ENCODE assay signal across 25 mouse cellular contexts in genomic region chr3:53310615-53311014, GRCm38 (mm10).
"Had no signal": no experiment of that assay in that cellular context is flagged by ENCODE, and none has a peak within 500 bp of the region (broad histone marks: within the 10 kb centered on the region; RNA-seq: fewer than 3 reads in every experiment).

No protein-coding gene starts in this region.

- H3K4me1 ChIP-seq: limb, embryonic 10.5 days; limb, embryonic 13.5 days; liver, embryonic 12.5 days; liver, embryonic 15.5 days; lung, embryonic 15.5 days; megakaryocyte, embryonic 14.5 days; neural tube, embryonic 12.5 days; neural tube, embryonic 15.5 days had no signal

- ATAC-seq: liver, embryonic 12.5 days had no signal

- H3K27me3 ChIP-seq: limb, embryonic 13.5 days; liver, embryonic 12.5 days; liver, embryonic 15.5 days; lung, embryonic 15.5 days; megakaryocyte, embryonic 14.5 days; neural tube, embryonic 12.5 days; neural tube, embryonic 15.5 days had no signal

- H3K4me2 ChIP-seq: limb, embryonic 13.5 days; liver, embryonic 12.5 days; liver, embryonic 15.5 days; lung, embryonic 15.5 days; midbrain, embryonic 11.5 days; neural tube, embryonic 12.5 days; neural tube, embryonic 15.5 days had no signal

- H3K9me3 ChIP-seq: limb, embryonic 10.5 days; liver, embryonic 15.5 days; lung, embryonic 15.5 days; neural tube, embryonic 15.5 days had no signal

- H3K9ac ChIP-seq: limb, embryonic 13.5 days; liver, embryonic 12.5 days; liver, embryonic 15.5 days; lung, embryonic 15.5 days; neural tube, embryonic 12.5 days; neural tube, embryonic 15.5 days had no signal

- H3K4me3 ChIP-seq: limb, embryonic 10.5 days; limb, embryonic 13.5 days; liver, embryonic 12.5 days; liver, embryonic 15.5 days; lung, embryonic 15.5 days; megakaryocyte, embryonic 14.5 days; neural tube, embryonic 12.5 days; neural tube, embryonic 15.5 days had no signal

- H3K36me3 ChIP-seq: limb, embryonic 13.5 days; liver, embryonic 12.5 days; liver, embryonic 15.5 days; lung, embryonic 15.5 days; neural tube, embryonic 12.5 days; neural tube, embryonic 15.5 days had no signal

- H3K27ac ChIP-seq: limb, embryonic 10.5 days; limb, embryonic 13.5 days; liver, embryonic 12.5 days; liver, embryonic 15.5 days; lung, embryonic 15.5 days; neural tube, embryonic 12.5 days; neural tube, embryonic 15.5 days; stomach, postnatal 0 days had no signal

- DNase-seq: kidney, adult 9 months; kidney, postnatal 14 days; kidney, postnatal 4 days; layer of hippocampus, postnatal 36 days; liver; lung, adult 18-20 months; lung, postnatal 10 days; lung, postnatal 36 days; midbrain, embryonic 14.5 days; right cerebral cortex, adult 18-20 months; right cerebral cortex, postnatal 14 days; right cerebral cortex, postnatal 4 days; thymus, adult 2 months; thymus, postnatal 14 days; thymus, postnatal 4 days had no signal
